Mouse (Mus musculus): ENCODE data around the gene Krcc1. TPM values are rescaled to one million over a fixed set of nuclear protein-coding genes. Genes with fewer than 3 reads are reported as not detected.
"Not testable (repeated sequence)": the region's sequence is repeated elsewhere in the genome, so short reads cannot be mapped to it uniquely, and the experiment has no call there.

Krcc1 gene
- total RNA-seq, 2 experiments from 2014 or later, result 46.1 to 49.5 TPM

GRCm38 (mm10) chr6:71322491-71322921 is 51.0 kb downstream of the Krcc1 start, which contains the start of gene Cd8b1:
TSS of gene Cd8b1 (plus strand) at chr6:71322788.
- DNase-seq, result no peak
- intact Hi-C loops (cut with DNase I), result no loop called here

- DNase-seq, result no peak
- intact Hi-C loops (cut with DNase I), result no loop called here
These were observed 53.3 kb downstream of the Krcc1 start for GRCm38 (mm10) chr6:71324816-71325215.

- no peak for DNase-seq
- intact Hi-C loops (cut with DNase I), result no loop called here
These were observed 58.4 kb downstream of the Krcc1 start for GRCm38 (mm10) chr6:71329881-71330280.

- no peak for DNase-seq
- intact Hi-C loops (cut with DNase I), result no loop called here
These were observed 59.0 kb downstream of the Krcc1 start for GRCm38 (mm10) chr6:71330486-71330885.

- DNase-seq; intact Hi-C loops (cut with DNase I): not testable (repeated sequence)
These were observed 60.0 kb downstream of the Krcc1 start for GRCm38 (mm10) chr6:71331491-71331890.

- no peak for DNase-seq
- intact Hi-C loops (cut with DNase I), result no loop called here
These were observed 60.9 kb downstream of the Krcc1 start for GRCm38 (mm10) chr6:71332236-71332965.

- intact Hi-C loops (cut with DNase I), result no loop called here
- no peak for DNase-seq
These were observed 61.6 kb downstream of the Krcc1 start for GRCm38 (mm10) chr6:71333031-71333430.

- DNase-seq, result no peak
- intact Hi-C loops (cut with DNase I), result no loop called here
These were observed 62.2 kb downstream of the Krcc1 start for GRCm38 (mm10) chr6:71333578-71334273.

Small RNA genes within 50 kb of the gene (microRNA-seq; reads per million reads assigned to microRNA genes)
- 34.1 to 58.7 reads per million in 2 experiments for gene Mir8112

Other genes starting within 250 kb of the Krcc1 start
- gene Thnsl2, start 127.2 kb upstream of the Krcc1 start, total RNA-seq (2021), result 1 to 10 TPM; 3.8 to 6.4 TPM
- not detected for gene Fabp1, start 71.8 kb upstream of the Krcc1 start, total RNA-seq (2021)
- 100 to 1,000 TPM; 352 to 365 TPM for gene Smyd1, start 50.6 kb downstream of the Krcc1 start, total RNA-seq (2021)
- 10 to 100 TPM in 1 of 2 experiments, under 1 TPM in 1; 0.79 to 14.4 TPM for gene Cd8b1, start 51.1 kb downstream of the Krcc1 start, total RNA-seq (2021)
- 10 to 100 TPM in 1 of 2 experiments, 1 to 10 TPM in 1; 1.1 to 21.2 TPM for gene Cd8a, start 101.8 kb downstream of the Krcc1 start, total RNA-seq (2021)
- gene Rmnd5a, start 169.0 kb downstream of the Krcc1 start, total RNA-seq (2021), result 10 to 100 TPM; 73.1 to 80.3 TPM
- gene Rnf103, start 222.2 kb downstream of the Krcc1 start, total RNA-seq (2021), result 10 to 100 TPM; 24.4 to 28.0 TPM